Mouse (Mus musculus) spleen, adult 2 months (tissue): ENCODE measurements around the gene Slc9a9. TPM values are rescaled to one million over a fixed set of nuclear protein-coding genes. Genes with fewer than 3 reads are reported as not detected.

ENCODE experiments used
- DNase-seq, 2 experiments: peaks; one replicate each; pipeline versions ENCODE4 v3.0.0 to v3.0.0-alpha.2; 2012 to 2021; ENCODE audit warnings: low spot score in 2 of 2, low read depth in 1 of 2
- H3K27ac ChIP-seq: fragments of 200-500 bp; 2 replicates; pipeline ENCODE4 v1.5.1; 2012; ENCODE audit warnings: low read length, inconsistent platforms; ENCODE audit not compliant: insufficient read depth
- H3K27me3 ChIP-seq: fragments of 200-500 bp; 2 replicates; pipeline ENCODE4 v1.6.1; 2012; ENCODE audit warnings: mild to moderate bottlenecking, moderate library complexity, low read length, inconsistent platforms; ENCODE audit not compliant: control insufficient read depth, insufficient read depth
- H3K36me3 ChIP-seq: fragments of 200-500 bp; 2 replicates; pipeline ENCODE4 v1.6.1; 2012; ENCODE audit warnings: mild to moderate bottlenecking, low read length, inconsistent platforms; ENCODE audit not compliant: control insufficient read depth, insufficient read depth
- H3K4me1 ChIP-seq: fragments of 200-500 bp; 2 replicates; pipeline ENCODE4 v1.6.1; 2011; ENCODE audit warnings: inconsistent platforms; ENCODE audit not compliant: control insufficient read depth, insufficient read depth, insufficient read length
- H3K4me3 ChIP-seq: fragments of 200-500 bp; 2 replicates; pipeline ENCODE4 v1.5.1; 2011; ENCODE audit warnings: mild to moderate bottlenecking, inconsistent platforms; ENCODE audit not compliant: insufficient read depth, insufficient read length; ENCODE audit errors: extremely low read depth
- CTCF ChIP-seq: fragments of 200-500 bp; IDR thresholded peaks from 2 replicates; pipeline ENCODE4 v1.5.1; 2011; ENCODE audit warnings: mild to moderate bottlenecking, inconsistent platforms; ENCODE audit not compliant: insufficient read depth, insufficient read length, insufficient replicate concordance; ENCODE audit errors: extremely low read depth
- POLR2A ChIP-seq: fragments of 200-500 bp; IDR thresholded peaks from 2 replicates; pipeline ENCODE4 v1.6.1; 2011; ENCODE audit warnings: low read depth, low read length, inconsistent platforms
- WGBS: fragments of 180-500 bp; shearing (Covaris S2); methylation state at CpG from one replicate; pipeline ENCODE4 v1.1.7; 2018; 5-methylcytosine and 5-hydroxymethylcytosine counted together
- polyA plus RNA-seq: library from polyadenylated mRNA; depleted of rRNA; stranded (reverse); fragments of >200 nt; gene quantifications from 2 replicates; pipeline ENCODE4 v1.2.3, GENCODE M21; 2012

Slc9a9 gene
- polyA plus RNA-seq, 1 experiment = 8.3 TPM

- peak; percentile 14 to 19 for DNase-seq
- TF ChIP-seq CTCF = no peak
- TF ChIP-seq POLR2A = no peak
- Histone ChIP-seq H3K4me3 (no peak overlapping the region), H3K4me1 (no peaks in the 10 kb centered on the region), H3K27ac (no peak overlapping the region), H3K36me3 (no peaks in the 10 kb centered on the region), H3K27me3 (no peaks in the 10 kb centered on the region)
- WGBS = 56% methylated on average over 6 of the region's 6 CpGs
These were observed 69.1 kb downstream of the Slc9a9 start for GRCm38 (mm10) chr9:94738555-94739427.

- Histone ChIP-seq H3K4me1 (no peaks in the 10 kb centered on the region), H3K4me3 (no peak overlapping the region), H3K27ac (no peak overlapping the region), H3K27me3 (no peaks in the 10 kb centered on the region), H3K36me3 (no peaks in the 10 kb centered on the region)
- DNase-seq = no peak
- 85% methylated on average over 3 of the region's 3 CpGs for WGBS
- TF ChIP-seq POLR2A = no peak
- TF ChIP-seq CTCF = no peak
These were observed 71.1 kb downstream of the Slc9a9 start for GRCm38 (mm10) chr9:94740841-94741240.

GRCm38 (mm10) chr9:94743291-94743690 is 73.6 kb downstream of the Slc9a9 start:
- Histone ChIP-seq H3K27me3 (no peaks in the 10 kb centered on the region), H3K4me1 (no peaks in the 10 kb centered on the region), H3K27ac (no peak overlapping the region), H3K4me3 (no peak overlapping the region), H3K36me3 (no peaks in the 10 kb centered on the region)
- no peak for TF ChIP-seq CTCF
- TF ChIP-seq POLR2A = no peak
- no peak for DNase-seq
- 98% methylated on average over 1 of the region's 1 CpGs for WGBS

GRCm38 (mm10) chr9:94748503-94748902 is 78.8 kb downstream of the Slc9a9 start:
- no peak overlapping the region for H3K4me3 ChIP-seq
- 95% methylated on average over 2 of the region's 2 CpGs for WGBS
- H3K4me1 ChIP-seq = no peaks in the 10 kb centered on the region
- H3K27me3 ChIP-seq = no peaks in the 10 kb centered on the region
- no peaks in the 10 kb centered on the region for H3K36me3 ChIP-seq
- DNase-seq = no peak
- no peak overlapping the region for H3K27ac ChIP-seq
- TF ChIP-seq CTCF = no peak
- TF ChIP-seq POLR2A = no peak

GRCm38 (mm10) chr9:94750187-94750586 is 80.5 kb downstream of the Slc9a9 start:
- no peaks in the 10 kb centered on the region for H3K36me3 ChIP-seq
- H3K27ac ChIP-seq = no peak overlapping the region
- H3K4me1 ChIP-seq = no peaks in the 10 kb centered on the region
- DNase-seq = no peak
- 92% methylated on average over 8 of the region's 8 CpGs for WGBS
- TF ChIP-seq CTCF (no peak), POLR2A (no peak)
- H3K4me3 ChIP-seq = no peak overlapping the region
- H3K27me3 ChIP-seq = no peaks in the 10 kb centered on the region

- Histone ChIP-seq H3K27me3 (no peaks in the 10 kb centered on the region), H3K4me1 (no peaks in the 10 kb centered on the region), H3K4me3 (no peak overlapping the region), H3K27ac (no peak overlapping the region), H3K36me3 (no peaks in the 10 kb centered on the region)
- TF ChIP-seq CTCF (no peak), POLR2A (no peak)
- 92% methylated on average over 19 of the region's 19 CpGs for WGBS
- no peak for DNase-seq
These were observed 81.4 kb downstream of the Slc9a9 start for GRCm38 (mm10) chr9:94750935-94751637.

GRCm38 (mm10) chr9:94751638-94752021 is 81.9 kb downstream of the Slc9a9 start:
- Histone ChIP-seq H3K4me3 (no peak overlapping the region), H3K4me1 (no peaks in the 10 kb centered on the region), H3K36me3 (no peaks in the 10 kb centered on the region), H3K27me3 (no peaks in the 10 kb centered on the region), H3K27ac (no peak overlapping the region)
- TF ChIP-seq POLR2A (no peak), CTCF (no peak)
- 91% methylated on average over 10 of the region's 10 CpGs for WGBS
- DNase-seq = no peak
